Comparison of ENCODE assay signal across 15 mouse cellular contexts in genomic region chr1:62770576-62770975, GRCm38 (mm10).
DNase-seq lines count a peak whose midpoint lies in the region; ATAC-seq and TF ChIP-seq lines count a peak whose summit lies in the region.
"Had no signal": no experiment of that assay in that cellular context is flagged by ENCODE, and none has a peak within 500 bp of the region (broad histone marks: within the 10 kb centered on the region; RNA-seq: fewer than 3 reads in every experiment).

No protein-coding gene starts in this region.

- no peak overlapping the region for H3K9ac ChIP-seq in lung, embryonic 14.5 days
- no peak overlapping the region for H3K9ac ChIP-seq in lung, postnatal 0 days (replicated peaks; ENCODE audit: low read depth)
- H3K9ac ChIP-seq: forebrain, embryonic 13.5 days; hindbrain, embryonic 15.5 days; limb, embryonic 13.5 days; midbrain, embryonic 13.5 days had no signal

- no peaks in the 10 kb centered on the region for H3K27me3 ChIP-seq in lung, embryonic 14.5 days (ENCODE audit: insufficient read depth, low read length)
- no peaks in the 10 kb centered on the region for H3K27me3 ChIP-seq in lung, postnatal 0 days (replicated peaks; ENCODE audit: insufficient read depth, low read length)
- H3K27me3 ChIP-seq: forebrain, embryonic 13.5 days; hindbrain, embryonic 15.5 days; limb, embryonic 13.5 days had no signal

- TF ChIP-seq CTCF in lung, embryonic 14.5 days (IDR thresholded peaks at IDR 0.05; ENCODE audit: low read depth): no peak
- no peak for TF ChIP-seq CTCF in lung, adult 2 months (IDR thresholded peaks at IDR 0.05; ENCODE audit: insufficient read depth, low read length)
- no peak for TF ChIP-seq CTCF in lung, postnatal 0 days (IDR thresholded peaks at IDR 0.05)

- H3K9me3 ChIP-seq in lung, embryonic 14.5 days (ENCODE audit: low read depth, low read length): no peaks in the 10 kb centered on the region
- H3K9me3 ChIP-seq in lung, postnatal 0 days (ENCODE audit: low read length): no peaks in the 10 kb centered on the region
- H3K9me3 ChIP-seq: forebrain, embryonic 13.5 days; hindbrain, embryonic 15.5 days; limb, embryonic 13.5 days; midbrain, embryonic 13.5 days had no signal

- WGBS in lung, embryonic 14.5 days: 59% methylated on average over 4 of the region's 4 CpGs
- WGBS in lung, adult 2 months: 30% methylated on average over 4 of the region's 4 CpGs
- 41% methylated on average over 4 of the region's 4 CpGs for WGBS in lung, postnatal 0 days

- H3K27ac ChIP-seq in lung, embryonic 14.5 days (ENCODE audit: low read depth): no peak overlapping the region
- H3K27ac ChIP-seq in lung, postnatal 0 days (ENCODE audit: low read length): no peak overlapping the region
- H3K27ac ChIP-seq: forebrain, embryonic 13.5 days; hindbrain, embryonic 15.5 days; limb, embryonic 13.5 days; midbrain, embryonic 13.5 days had no signal

- TF ChIP-seq POLR2A in lung, adult 2 months (IDR thresholded peaks at IDR 0.05; ENCODE audit: borderline replicate concordance, extremely low read depth, low read depth, low read length): no peak

- DNase-seq in gastrocnemius, adult 18-20 months (ENCODE audit: low spot score): peak; percentile 26
- no peak for DNase-seq in gastrocnemius, postnatal 14 days
- DNase-seq in lung, embryonic 14.5 days: peak; percentile 44
- no peak for DNase-seq in lung, adult 2 months
- DNase-seq in lung, postnatal 0 days (ENCODE audit: low spot score): peak; percentile 67
- DNase-seq in cerebellum, postnatal 10 days: no peak
- no peak for DNase-seq in thymus, adult 18-20 months
- DNase-seq: adrenal gland, adult 8-10 months; kidney, adult 11 months; right cerebral cortex, postnatal 25 days had no signal

- intact Hi-C loops in gastrocnemius, postnatal 14 days (cut with DNase I; ENCODE audit: low total_unique reads): no loop called here

- no peak for TF ChIP-seq EP300 in lung, postnatal 0 days (IDR thresholded peaks at IDR 0.05)

- peaks cover 14% of the 10 kb centered on the region for H3K4me1 ChIP-seq in lung, embryonic 14.5 days (ENCODE audit: insufficient read depth)
- H3K4me1 ChIP-seq in lung, adult 2 months (ENCODE audit: control insufficient read depth, insufficient read depth, low read length): no peaks in the 10 kb centered on the region
- H3K4me1 ChIP-seq in lung, postnatal 0 days (ENCODE audit: insufficient read depth, low read depth, low read length): peaks cover 2% of the 10 kb centered on the region; the same call in 1 of the 2 replicates

- no peak overlapping the region for H3K4me2 ChIP-seq in lung, embryonic 14.5 days
- no peak overlapping the region for H3K4me2 ChIP-seq in lung, postnatal 0 days (replicated peaks; ENCODE audit: low read depth, low read length)
- H3K4me2 ChIP-seq: forebrain, embryonic 13.5 days; hindbrain, embryonic 15.5 days; limb, embryonic 13.5 days; midbrain, embryonic 13.5 days had no signal

- no peak for ATAC-seq in lung, embryonic 14.5 days (ENCODE audit: insufficient read depth)
- ATAC-seq in lung, postnatal 0 days: peak; percentile 10; the same call in 1 of the 2 replicates
- ATAC-seq in monocyte, adult 5-6 weeks (replicated peaks; ENCODE audit: insufficient number of reproducible peaks, low FRiP score, low TSS enrichment, poor library complexity, severe bottlenecking): no peak
- ATAC-seq: forebrain, embryonic 13.5 days; midbrain, embryonic 13.5 days had no signal

- no peak overlapping the region for H3K4me3 ChIP-seq in lung, embryonic 14.5 days (ENCODE audit: low read depth, low read length)
- H3K4me3 ChIP-seq in lung, adult 2 months (replicated peaks; ENCODE audit: extremely low read depth, low read depth, low read length): no peak overlapping the region
- no peak overlapping the region for H3K4me3 ChIP-seq in lung, postnatal 0 days (ENCODE audit: low read depth, low read length)
- H3K4me3 ChIP-seq: forebrain, embryonic 13.5 days; hindbrain, embryonic 15.5 days; limb, embryonic 13.5 days; midbrain, embryonic 13.5 days had no signal

- H3K36me3 ChIP-seq in lung, embryonic 14.5 days (ENCODE audit: insufficient read depth): peaks cover 9% of the 10 kb centered on the region; the same call in 1 of the 2 replicates
- H3K36me3 ChIP-seq in lung, postnatal 0 days (ENCODE audit: insufficient read depth, low read length): peaks cover 6% of the 10 kb centered on the region; the same call in 1 of the 2 replicates

Comparison
In these comparisons a context has a peak if more than half of its experiments do, and no peak if none do; other contexts are left out.
1. DNase-seq: peak in gastrocnemius, adult 18-20 months (single experiment), lung, embryonic 14.5 days (single experiment) and lung, postnatal 0 days (single experiment); none in gastrocnemius, postnatal 14 days (single experiment), lung, adult 2 months (single experiment), cerebellum, postnatal 10 days (0 of 2) and thymus, adult 18-20 months (0 of 2).